Mouse (Mus musculus) C2C12 (cell line): Measurements from ENCODE around the gene Ano6. TPM values are rescaled to one million over a fixed set of nuclear protein-coding genes. Genes with fewer than 3 reads are reported as not detected.

Experiments used
- H3K27me3 ChIP-seq: one replicate; pipeline ENCODE4 v1.6.1; 2011; ENCODE audit not compliant: control insufficient read depth, insufficient read depth, insufficient read length
- H3K36me3 ChIP-seq: one replicate; pipeline ENCODE4 v1.6.1; 2011; ENCODE audit not compliant: control insufficient read depth, insufficient read depth
- H3K4me3 ChIP-seq: one replicate; pipeline ENCODE4 v1.5.1; 2011; ENCODE audit warnings: mild to moderate bottlenecking, control low read depth; ENCODE audit not compliant: poor library complexity, insufficient read depth, severe bottlenecking
- H3K79me2 ChIP-seq: one replicate; pipeline ENCODE4 v1.6.1; 2011; ENCODE audit not compliant: control insufficient read depth, insufficient read depth
- H3K79me3 ChIP-seq: one replicate; pipeline ENCODE4 v1.6.1; 2011; ENCODE audit warnings: low read depth, control low read depth
- H3ac ChIP-seq: one replicate; pipeline ENCODE3; 2011; ENCODE audit warnings: low read depth; ENCODE audit not compliant: control insufficient read depth, insufficient read length
- CEBPB ChIP-seq: IDR thresholded peaks from one replicate; pipeline ENCODE4 v1.6.1; 2011; ENCODE audit warnings: low read depth, mild to moderate bottlenecking, control low read depth, moderate library complexity
- CTCF ChIP-seq: IDR thresholded peaks from one replicate; pipeline ENCODE4 v1.5.1; 2011; ENCODE audit not compliant: control insufficient read depth, insufficient read depth, insufficient read length
- FOSL1 ChIP-seq: IDR thresholded peaks from one replicate; pipeline ENCODE4 v1.8.0; 2011; ENCODE audit warnings: mild to moderate bottlenecking, low read length; ENCODE audit not compliant: poor library complexity, insufficient read depth, severe bottlenecking
- MAX ChIP-seq: IDR thresholded peaks from one replicate; pipeline ENCODE4 v1.6.1; 2011; ENCODE audit warnings: mild to moderate bottlenecking, control low read depth
- MYOD1 ChIP-seq: IDR thresholded peaks from one replicate; pipeline ENCODE4 v1.6.1; 2011; ENCODE audit warnings: low read depth; ENCODE audit not compliant: control insufficient read depth, insufficient read length
- MYOG ChIP-seq: IDR thresholded peaks from one replicate; pipeline ENCODE4 v1.6.1; 2011; ENCODE audit not compliant: control insufficient read depth, insufficient read length; ENCODE audit errors: extremely low read depth
- USF1 ChIP-seq: IDR thresholded peaks from one replicate; pipeline ENCODE4 v1.6.1; 2011; ENCODE audit warnings: low read depth, mild to moderate bottlenecking, control low read depth, moderate library complexity
- polyA plus RNA-seq: library from polyadenylated mRNA; unstranded; fragments of >200 nt; fragmentation: generic; extraction: Trizol; gene quantifications from one replicate; pipeline ENCODE4 v1.2.1, GENCODE M21; 2012; ENCODE audit warnings: missing spikeins

Ano6 gene
- polyA plus RNA-seq, 1 experiment = 73.2 TPM

GRCm38 (mm10) chr15:95819249-95820035 is 28.8 kb downstream of the Ano6 start:
- TF ChIP-seq MAX = no peak
- no peak for TF ChIP-seq CEBPB
- no peak for TF ChIP-seq MYOG
- TF ChIP-seq CTCF = no peak
- no peak for TF ChIP-seq USF1
- TF ChIP-seq FOSL1 = no peak
- TF ChIP-seq MYOD1 = no peak
- Histone ChIP-seq H3K27me3 (no peaks in the 10 kb centered on the region), H3K4me3 (no peak overlapping the region), H3K36me3 (peaks cover 29% of the 10 kb centered on the region), H3ac (no peak overlapping the region), H3K79me3 (peaks cover 59% of the 10 kb centered on the region), H3K79me2 (peaks cover 93% of the 10 kb centered on the region)

- peaks cover 32% of the 10 kb centered on the region for H3K36me3 ChIP-seq
- H3K4me3 ChIP-seq = no peak overlapping the region
- no peaks in the 10 kb centered on the region for H3K27me3 ChIP-seq
- H3K79me2 ChIP-seq = peaks cover 93% of the 10 kb centered on the region
- peaks cover 59% of the 10 kb centered on the region for H3K79me3 ChIP-seq
- no peak overlapping the region for H3ac ChIP-seq
- TF ChIP-seq MYOD1 = no peak
- TF ChIP-seq CEBPB = no peak
- no peak for TF ChIP-seq MYOG
- TF ChIP-seq CTCF = no peak
- no peak for TF ChIP-seq MAX
These were observed 29.5 kb downstream of the Ano6 start for GRCm38 (mm10) chr15:95820142-95820541.

- Histone ChIP-seq H3K36me3 (peaks cover 35% of the 10 kb centered on the region), H3K4me3 (no peak overlapping the region), H3ac (no peak overlapping the region), H3K27me3 (no peaks in the 10 kb centered on the region), H3K79me2 (peaks cover 93% of the 10 kb centered on the region), H3K79me3 (peaks cover 60% of the 10 kb centered on the region)
- TF ChIP-seq MYOD1 (no peak), CTCF (no peak), MYOG (no peak), MAX (no peak), USF1 (no peak), FOSL1 (no peak), CEBPB (no peak)
These were observed 30.0 kb downstream of the Ano6 start for GRCm38 (mm10) chr15:95820678-95821077.

- TF ChIP-seq MAX = no peak
- TF ChIP-seq FOSL1 = no peak
- no peak for TF ChIP-seq CEBPB
- no peak for TF ChIP-seq MYOG
- no peak for TF ChIP-seq MYOD1
- TF ChIP-seq USF1 = no peak
- no peak for TF ChIP-seq CTCF
- no peak overlapping the region for H3ac ChIP-seq
- peaks cover 61% of the 10 kb centered on the region for H3K79me3 ChIP-seq
- no peak overlapping the region for H3K4me3 ChIP-seq
- H3K27me3 ChIP-seq = no peaks in the 10 kb centered on the region
- peaks cover 93% of the 10 kb centered on the region for H3K79me2 ChIP-seq
- peaks cover 31% of the 10 kb centered on the region for H3K36me3 ChIP-seq
These were observed 31.5 kb downstream of the Ano6 start for GRCm38 (mm10) chr15:95822099-95822498.

- Histone ChIP-seq H3ac (peak overlapping the region; percentile 67), H3K79me3 (peaks cover 62% of the 10 kb centered on the region), H3K36me3 (peaks cover 27% of the 10 kb centered on the region), H3K4me3 (no peak overlapping the region), H3K79me2 (peaks cover 94% of the 10 kb centered on the region), H3K27me3 (no peaks in the 10 kb centered on the region)
- TF ChIP-seq CEBPB (peak; percentile 91), USF1 (no peak), MYOD1 (peak; percentile 8), MYOG (no peak), MAX (peak; percentile 64), CTCF (no peak), FOSL1 (no peak)
These were observed 33.0 kb downstream of the Ano6 start for GRCm38 (mm10) chr15:95823383-95824306.
